Mouse (Mus musculus) heart, embryonic 15.5 days (tissue): ENCODE data around the gene Gm13889. TPM values are rescaled to one million over a fixed set of nuclear protein-coding genes. Genes with fewer than 3 reads are reported as not detected.

Source experiments
- ATAC-seq: fragments of 200-750 bp; cut with Nextera tagmentation; replicated peaks from 2 replicates; pipeline ENCODE4 v1.8.0; 2017; ENCODE audit warnings: low read depth, moderate TSS enrichment; ENCODE audit not compliant: insufficient number of reproducible peaks, insufficient read depth, low FRiP score
- H3K27ac ChIP-seq: fragments of 300-500 bp; sonication (generic); 2 replicates; pipeline ENCODE4 v1.5.1; 2015; ENCODE audit warnings: mild to moderate bottlenecking, inconsistent platforms
- H3K27me3 ChIP-seq: fragments of 300-500 bp; sonication (generic); 2 replicates; pipeline ENCODE4 v1.6.1; 2015; ENCODE audit warnings: inconsistent platforms
- H3K36me3 ChIP-seq: fragments of 300-500 bp; sonication (generic); 2 replicates; pipeline ENCODE4 v1.6.1; 2015; ENCODE audit warnings: mild to moderate bottlenecking, inconsistent platforms
- H3K4me1 ChIP-seq: fragments of 300-500 bp; sonication (generic); replicated peaks from 2 replicates; pipeline ENCODE4 v1.6.1; 2015; ENCODE audit warnings: inconsistent platforms
- H3K4me2 ChIP-seq: fragments of 300-500 bp; sonication (generic); 2 replicates; pipeline ENCODE4 v1.6.1; 2015; ENCODE audit warnings: inconsistent platforms, mild to moderate bottlenecking, moderate library complexity
- H3K4me3 ChIP-seq: fragments of 300-500 bp; sonication (generic); 2 replicates; pipeline ENCODE4 v1.5.1; 2015; ENCODE audit warnings: mild to moderate bottlenecking, inconsistent platforms
- H3K9ac ChIP-seq: fragments of 300-500 bp; sonication (generic); 2 replicates; pipeline ENCODE4 v1.6.1; 2015; ENCODE audit warnings: mild to moderate bottlenecking, inconsistent platforms
- H3K9me3 ChIP-seq: fragments of 300-500 bp; sonication (generic); replicated peaks from 2 replicates; pipeline ENCODE4 v1.6.1; 2016; ENCODE audit warnings: inconsistent platforms
- WGBS: fragments of 180-500 bp; shearing (Covaris S2); methylation state at CpG from one replicate; pipeline ENCODE4 v1.1.7; 2015; ENCODE audit warnings: mixed read lengths; 5-methylcytosine and 5-hydroxymethylcytosine counted together
- polyA plus RNA-seq: library from polyadenylated mRNA; unstranded; fragments of >200 nt; fragmentation: Nextera tagmentation; extraction: Ambion mirVana; gene quantifications from 2 replicates; pipeline ENCODE4 v1.2.1, GENCODE M21; 2015

The Gm13889 gene
- polyA plus RNA-seq, 1 experiment from 2014 or later = 7.6 TPM

DNA sequence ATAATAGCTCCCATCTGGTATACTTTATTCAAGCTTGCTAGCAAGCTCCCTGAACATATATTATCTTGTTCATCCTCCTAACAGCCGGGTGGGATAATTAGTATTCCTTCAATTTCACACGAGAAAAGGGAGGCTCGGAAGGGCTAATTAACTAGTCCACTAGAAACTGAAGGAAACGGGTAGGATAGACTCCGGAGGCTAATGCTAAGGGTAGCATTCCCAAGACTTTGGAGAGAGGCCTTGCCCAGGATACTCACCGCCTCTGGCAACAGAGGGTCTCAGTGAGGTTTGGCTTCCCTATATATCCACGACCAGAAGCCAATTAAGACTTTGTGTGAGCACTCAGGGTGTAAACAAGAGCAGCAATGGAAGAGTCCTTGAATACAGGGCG is 779 bp upstream of the Gm13889 start:
- Histone ChIP-seq H3K27ac (no peak overlapping the region), H3K27me3 (peaks cover 44% of the 10 kb centered on the region), H3K4me1 (peaks cover 28% of the 10 kb centered on the region), H3K9me3 (no peaks in the 10 kb centered on the region), H3K4me2 (no peak overlapping the region; the same call in 1 of the 2 replicates), H3K36me3 (no peaks in the 10 kb centered on the region), H3K4me3 (no peak overlapping the region), H3K9ac (no peak overlapping the region)
- no peak for ATAC-seq
- 62% methylated on average over 8 of the region's 8 CpGs for WGBS

DNA sequence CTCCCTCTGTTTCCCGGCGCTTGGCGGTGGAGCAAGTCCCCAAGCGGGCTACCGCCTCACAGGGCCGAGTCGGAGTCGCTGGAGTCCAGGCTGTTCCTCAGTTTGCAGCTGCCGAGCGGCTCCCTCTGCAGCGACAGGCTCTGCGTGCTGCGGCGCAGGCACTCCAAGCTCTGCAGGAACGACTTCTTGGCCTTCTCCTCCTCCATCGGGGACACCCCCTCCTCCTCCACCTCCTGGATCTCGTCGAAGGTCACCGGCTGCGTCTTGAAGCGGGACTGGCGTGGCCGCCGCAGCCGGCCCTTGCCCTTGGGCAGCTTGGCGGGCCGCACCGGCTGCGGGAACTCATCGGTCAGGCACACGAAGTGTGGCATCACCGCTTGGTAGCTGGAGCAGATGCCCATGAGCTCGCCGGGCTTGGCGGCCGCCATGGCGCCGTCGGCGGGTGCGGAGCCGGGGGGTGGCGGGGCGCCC is 635 bp downstream of the Gm13889 start:
- Histone ChIP-seq H3K4me2 (peak overlapping the region; percentile 99), H3K9me3 (no peaks in the 10 kb centered on the region), H3K9ac (peak overlapping the region; percentile 71), H3K4me3 (peak overlapping the region; percentile 76), H3K36me3 (no peaks in the 10 kb centered on the region), H3K27me3 (peaks cover 46% of the 10 kb centered on the region), H3K27ac (peak overlapping the region; percentile 60), H3K4me1 (peaks cover 28% of the 10 kb centered on the region)
- ATAC-seq = peak; percentile 37
- under 1% methylated on average over 44 of the region's 44 CpGs for WGBS

DNA sequence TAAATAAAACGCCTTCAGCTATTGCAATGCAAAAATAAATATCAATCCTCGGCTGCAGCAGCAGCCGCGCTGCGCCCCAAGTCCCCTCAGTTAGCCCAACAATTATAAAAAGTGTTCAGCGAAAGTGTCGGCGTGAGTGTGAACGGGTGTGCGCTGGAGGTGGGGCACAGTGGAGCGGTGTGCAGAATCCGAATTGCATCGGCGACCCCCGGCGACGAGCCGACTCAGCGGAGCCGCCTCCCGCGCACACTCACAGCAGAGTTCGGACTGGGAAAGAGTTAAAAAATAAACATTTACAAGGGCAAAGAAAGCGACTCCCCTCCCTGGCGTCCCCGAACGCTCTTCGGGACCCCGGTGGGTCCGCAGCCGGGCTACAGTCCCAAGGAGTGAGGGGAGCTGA is 1.1 kb downstream of the Gm13889 start:
- no peaks in the 10 kb centered on the region for H3K9me3 ChIP-seq
- under 1% methylated on average over 28 of the region's 31 CpGs for WGBS
- peak; percentile 3; the same call in 1 of the 2 replicates for ATAC-seq
- H3K27ac ChIP-seq = peak overlapping the region; percentile 60
- peaks cover 28% of the 10 kb centered on the region for H3K4me1 ChIP-seq
- peaks cover 46% of the 10 kb centered on the region for H3K27me3 ChIP-seq
- H3K4me3 ChIP-seq = peak overlapping the region; percentile 76
- H3K9ac ChIP-seq = peak overlapping the region; percentile 71
- peak overlapping the region; percentile 99 for H3K4me2 ChIP-seq
- H3K36me3 ChIP-seq = no peaks in the 10 kb centered on the region

- peak overlapping the region; percentile 76 for H3K4me3 ChIP-seq
- H3K4me2 ChIP-seq = peak overlapping the region; percentile 99
- peaks cover 28% of the 10 kb centered on the region for H3K4me1 ChIP-seq
- H3K36me3 ChIP-seq = no peaks in the 10 kb centered on the region
- peaks cover 46% of the 10 kb centered on the region for H3K27me3 ChIP-seq
- no peak for ATAC-seq
- peak overlapping the region; percentile 71 for H3K9ac ChIP-seq
- no peaks in the 10 kb centered on the region for H3K9me3 ChIP-seq
- under 1% methylated on average over 32 of the region's 32 CpGs for WGBS
- no peak overlapping the region for H3K27ac ChIP-seq
Observed at GRCm38 (mm10) chr2:93954781-93955578, 2.0 kb downstream of the Gm13889 start.

DNA sequence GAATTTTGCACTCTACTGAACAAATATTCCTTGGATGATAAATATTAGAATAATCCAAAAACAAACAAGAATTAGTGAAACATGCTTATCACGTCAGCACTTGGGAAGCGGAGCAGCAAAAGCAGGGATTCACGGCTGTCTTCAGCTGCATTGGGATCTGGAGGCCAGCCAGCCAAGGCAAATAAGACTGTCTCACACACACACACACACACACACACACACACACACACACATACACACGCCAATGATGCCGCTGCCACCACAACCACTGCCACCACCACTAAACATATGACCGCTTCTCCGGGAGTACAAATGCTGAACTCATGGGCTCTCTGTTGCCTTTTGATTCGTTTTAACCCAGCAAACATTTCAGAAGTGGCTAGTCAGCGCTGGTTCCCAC is 3.3 kb downstream of the Gm13889 start:
- H3K4me2 ChIP-seq = no peak overlapping the region
- no peak overlapping the region for H3K4me3 ChIP-seq
- 0 out of 2 replicates have a peak, but pooled peaks cover 3% of the 10 kb centered on the region for H3K9me3 ChIP-seq
- no peak overlapping the region for H3K9ac ChIP-seq
- ATAC-seq = no peak
- peaks cover 41% of the 10 kb centered on the region for H3K27me3 ChIP-seq
- WGBS = 75% methylated on average over 9 of the region's 9 CpGs
- no peak overlapping the region for H3K27ac ChIP-seq
- no peaks in the 10 kb centered on the region for H3K36me3 ChIP-seq
- peaks cover 28% of the 10 kb centered on the region for H3K4me1 ChIP-seq

DNA sequence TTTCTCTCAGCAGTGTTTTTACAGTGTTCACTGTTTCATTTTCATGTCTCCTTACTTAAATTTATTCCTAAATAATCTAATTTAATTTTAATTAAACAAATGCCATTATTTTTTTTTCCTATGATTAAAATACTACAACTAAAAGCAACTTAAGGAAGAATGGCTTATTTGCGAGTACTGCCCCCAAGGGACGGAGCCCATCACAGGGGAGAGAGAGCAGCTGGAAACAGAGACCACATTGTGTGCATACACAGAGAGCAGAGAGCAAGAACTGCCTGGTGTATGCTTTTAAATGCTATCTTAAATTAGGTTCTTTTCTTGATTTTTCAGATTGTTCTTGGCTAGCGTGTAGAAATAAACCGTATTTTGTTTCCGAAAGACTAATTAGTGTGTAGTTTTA is 10.0 kb downstream of the Gm13889 start:
- no peak overlapping the region for H3K27ac ChIP-seq
- no peak overlapping the region for H3K4me3 ChIP-seq
- H3K9ac ChIP-seq = no peak overlapping the region
- no peak for ATAC-seq
- H3K4me2 ChIP-seq = no peak overlapping the region
- H3K27me3 ChIP-seq = 0 out of 2 replicates have a peak, but pooled peaks cover 9% of the 10 kb centered on the region
- no peaks in the 10 kb centered on the region for H3K36me3 ChIP-seq
- peaks cover 6% of the 10 kb centered on the region for H3K4me1 ChIP-seq
- 49% methylated on average over 5 of the region's 5 CpGs for WGBS
- H3K9me3 ChIP-seq = peaks cover 3% of the 10 kb centered on the region; the same call in 1 of the 2 replicates

- no peak overlapping the region for H3K4me2 ChIP-seq
- WGBS = 83% methylated on average over 4 of the region's 4 CpGs
Observed at GRCm38 (mm10) chr2:93944855-93945254, 12.1 kb downstream of the Gm13889 start.

DNA sequence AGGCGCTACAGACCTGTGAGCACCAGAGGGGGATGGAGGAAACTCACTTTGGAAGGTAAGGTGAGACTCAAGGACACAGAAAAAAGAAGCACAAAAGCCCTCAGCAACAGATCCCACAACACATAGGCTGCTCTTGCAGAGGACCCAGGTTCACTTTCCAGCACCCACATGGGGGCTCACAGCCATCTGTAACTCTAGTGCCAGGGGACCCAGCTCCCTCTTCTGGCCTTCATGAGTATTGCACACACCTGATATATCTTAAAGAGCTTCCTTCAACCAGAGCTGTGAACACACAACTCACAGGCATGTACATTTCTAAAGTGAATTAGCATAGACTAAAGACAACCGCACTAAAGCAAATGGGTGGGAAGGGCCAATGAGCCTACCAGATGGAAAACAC is 12.9 kb downstream of the Gm13889 start:
- Histone ChIP-seq H3K9me3 (peaks cover under 1% of the 10 kb centered on the region; the same call in 1 of the 2 replicates), H3K27ac (no peak overlapping the region), H3K27me3 (peaks cover 12% of the 10 kb centered on the region), H3K4me3 (no peak overlapping the region), H3K4me1 (peaks cover 18% of the 10 kb centered on the region), H3K4me2 (no peak overlapping the region), H3K9ac (no peak overlapping the region), H3K36me3 (no peaks in the 10 kb centered on the region)
- 88% methylated on average over 2 of the region's 2 CpGs for WGBS
- no peak for ATAC-seq

More at GRCm38 (mm10) chr2:93944855-93945254, 12.1 kb downstream of the Gm13889 start:
- peaks cover 3% of the 10 kb centered on the region; the same call in 1 of the 2 replicates for H3K9me3 ChIP-seq
- no peak overlapping the region for H3K9ac ChIP-seq
- no peak overlapping the region for H3K27ac ChIP-seq
- no peaks in the 10 kb centered on the region for H3K36me3 ChIP-seq
- peaks cover 18% of the 10 kb centered on the region for H3K4me1 ChIP-seq
- ATAC-seq = no peak
- H3K4me3 ChIP-seq = no peak overlapping the region
- H3K27me3 ChIP-seq = peaks cover 12% of the 10 kb centered on the region

DNA sequence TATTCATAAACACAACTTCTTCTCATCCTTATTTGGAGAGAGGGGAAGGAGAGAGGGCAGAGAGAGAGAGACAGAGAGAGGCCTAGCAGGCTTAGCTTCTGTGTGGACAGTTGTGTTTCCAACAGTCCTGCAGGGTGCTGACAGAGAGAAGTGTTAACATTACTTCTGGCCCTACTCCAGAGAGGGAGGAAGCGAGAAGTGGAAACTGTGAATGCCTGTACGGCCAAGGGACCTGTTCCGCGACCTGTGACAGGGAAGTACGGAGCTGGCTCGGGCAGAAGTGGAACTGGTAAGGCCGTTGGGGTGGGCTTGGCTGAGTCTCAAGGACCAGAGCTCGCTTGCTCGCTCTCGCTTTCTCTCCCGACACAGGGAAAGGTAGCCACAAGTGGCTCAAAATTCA is 15.3 kb downstream of the Gm13889 start:
- Histone ChIP-seq H3K27me3 (peaks cover 15% of the 10 kb centered on the region), H3K4me3 (peak overlapping the region; percentile 24; the same call in 1 of the 2 replicates), H3K4me1 (peaks cover 26% of the 10 kb centered on the region), H3K9ac (no peak overlapping the region), H3K4me2 (peak overlapping the region; percentile 56), H3K27ac (peak overlapping the region; percentile 52; the same call in 1 of the 2 replicates), H3K36me3 (no peaks in the 10 kb centered on the region), H3K9me3 (no peaks in the 10 kb centered on the region; the same call in 1 of the 2 replicates)
- peak; percentile 74 for ATAC-seq
- WGBS = 27% methylated on average over 11 of the region's 11 CpGs

DNA sequence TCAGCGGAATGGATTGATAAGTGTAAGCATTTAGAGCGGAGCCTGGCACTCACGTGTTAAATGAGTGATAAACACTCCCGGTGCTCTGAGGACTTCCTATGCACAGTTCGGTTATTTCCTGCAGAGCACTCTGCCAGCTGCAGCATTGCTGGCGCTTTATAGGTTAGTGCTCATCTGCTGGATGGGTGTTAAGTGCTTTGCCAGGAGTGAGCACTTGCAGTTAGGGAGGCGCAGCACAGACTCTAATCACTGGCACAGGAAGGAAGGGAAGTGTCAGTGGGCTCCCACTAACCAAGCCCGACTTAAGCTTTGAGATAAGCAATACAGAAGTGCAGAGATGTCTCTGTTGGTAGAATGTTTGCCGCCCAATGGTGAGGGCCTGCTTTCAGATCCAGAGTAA is 18.5 kb downstream of the Gm13889 start:
- H3K9me3 ChIP-seq = no peaks in the 10 kb centered on the region; the same call in 1 of the 2 replicates
- H3K36me3 ChIP-seq = no peaks in the 10 kb centered on the region
- no peak for ATAC-seq
- WGBS = 25% methylated on average over 9 of the region's 9 CpGs
- H3K9ac ChIP-seq = no peak overlapping the region
- peaks cover 26% of the 10 kb centered on the region for H3K4me1 ChIP-seq
- H3K4me3 ChIP-seq = no peak overlapping the region
- no peak overlapping the region for H3K27ac ChIP-seq
- H3K27me3 ChIP-seq = peaks cover 18% of the 10 kb centered on the region
- no peak overlapping the region for H3K4me2 ChIP-seq

DNA sequence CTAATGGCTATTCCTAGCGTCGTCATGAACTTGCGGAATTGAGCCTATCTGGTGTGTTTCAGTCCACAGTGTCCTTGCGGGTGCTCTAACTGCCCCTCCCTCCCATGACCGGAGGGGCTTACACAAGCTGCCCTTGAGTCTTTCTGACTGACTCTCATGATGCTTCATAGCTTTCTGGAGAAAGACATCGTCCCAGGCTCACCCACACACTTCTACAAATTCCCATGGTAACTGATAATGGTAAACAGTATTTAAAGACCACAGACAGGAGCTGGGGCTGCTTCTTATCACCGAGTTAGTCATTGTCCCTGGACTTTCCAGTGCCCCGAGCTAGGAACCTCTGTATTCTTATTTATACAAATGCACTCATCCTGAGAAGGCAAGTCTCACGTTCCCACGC is 28.1 kb downstream of the Gm13889 start:
- Histone ChIP-seq H3K4me3 (no peak overlapping the region), H3K27me3 (peaks cover 21% of the 10 kb centered on the region), H3K36me3 (no peaks in the 10 kb centered on the region), H3K9me3 (no peaks in the 10 kb centered on the region), H3K27ac (no peak overlapping the region), H3K4me2 (no peak overlapping the region), H3K9ac (no peak overlapping the region), H3K4me1 (no peaks in the 10 kb centered on the region)
- WGBS = 60% methylated on average over 10 of the region's 10 CpGs
- ATAC-seq = no peak
